Mouse (Mus musculus) neural tube, embryonic 11.5 days (tissue): Measurements from ENCODE around the gene AY358078. TPM values are rescaled to one million over a fixed set of nuclear protein-coding genes. Genes with fewer than 3 reads are reported as not detected.
"Not testable (repeated sequence)": the region's sequence is repeated elsewhere in the genome, so short reads cannot be mapped to it uniquely, and the experiment has no call there.

Experiments
- ATAC-seq: fragments of 200-750 bp; cut with Nextera tagmentation; 2 replicates; pipeline ENCODE4 v1.8.0; 2017; ENCODE audit warnings: moderate number of reproducible peaks, mild to moderate bottlenecking, moderate TSS enrichment, moderate library complexity; ENCODE audit not compliant: insufficient read depth, low FRiP score, low TSS enrichment
- DNase-seq: peaks from one replicate; pipeline ENCODE4 v3.0.0-alpha.2; 2015; ENCODE audit warnings: low spot score
- H3K27ac ChIP-seq: fragments of 300-500 bp; sonication (generic); 2 replicates; pipeline ENCODE4 v1.5.1; 2014; ENCODE audit warnings: low read depth, mild to moderate bottlenecking, low read length
- H3K27me3 ChIP-seq: fragments of 300-500 bp; sonication (generic); 2 replicates; pipeline ENCODE4 v1.6.1; 2014; ENCODE audit warnings: mild to moderate bottlenecking, low read length, mixed read lengths; ENCODE audit not compliant: control insufficient read depth, insufficient read depth
- H3K36me3 ChIP-seq: fragments of 300-500 bp; sonication (generic); 2 replicates; pipeline ENCODE4 v1.6.1; 2014; ENCODE audit warnings: mild to moderate bottlenecking, low read length, moderate library complexity, mixed read lengths; ENCODE audit not compliant: control insufficient read depth, insufficient read depth
- H3K4me1 ChIP-seq: fragments of 300-500 bp; sonication (generic); 2 replicates; pipeline ENCODE4 v1.6.1; 2014; ENCODE audit warnings: low read length, mixed read lengths; ENCODE audit not compliant: control insufficient read depth, insufficient read depth
- H3K4me2 ChIP-seq: fragments of 300-500 bp; sonication (generic); 2 replicates; pipeline ENCODE4 v1.6.1; 2014; ENCODE audit warnings: low read depth, mild to moderate bottlenecking, moderate library complexity
- H3K4me3 ChIP-seq: fragments of 300-500 bp; sonication (generic); 2 replicates; pipeline ENCODE4 v1.5.1; 2014; ENCODE audit warnings: low read depth, low read length
- H3K9ac ChIP-seq: fragments of 300-500 bp; sonication (generic); 2 replicates; pipeline ENCODE4 v1.6.1; 2014; ENCODE audit warnings: mild to moderate bottlenecking, low read length
- H3K9me3 ChIP-seq: fragments of 300-500 bp; sonication (generic); 2 replicates; pipeline ENCODE4 v1.6.1; 2016; ENCODE audit warnings: low read length; ENCODE audit not compliant: control insufficient read depth
- WGBS: fragments of 180-500 bp; shearing (Covaris S2); extraction: QIAGEN DNeasy Blood & Tissue Kit; methylation state at CpG from one replicate; pipeline ENCODE4 v1.1.7; 2014; 5-methylcytosine and 5-hydroxymethylcytosine counted together
- microRNA-seq: library from miRNA; unstranded; fragments of <30 nt; microRNA quantifications from one replicate; pipeline ENCODE4, GENCODE M21; 2016
- polyA plus RNA-seq: library from polyadenylated mRNA; unstranded; fragments of >200 nt; fragmentation: Nextera tagmentation; extraction: Ambion mirVana; gene quantifications from 2 replicates; pipeline ENCODE4 v1.2.1, GENCODE M21; 2014

Gene AY358078
- polyA plus RNA-seq, 1 experiment from 2014 or later = not detected

- H3K9ac ChIP-seq, H3K27me3 ChIP-seq, ATAC-seq, H3K4me1 ChIP-seq, H3K4me3 ChIP-seq, H3K36me3 ChIP-seq, H3K27ac ChIP-seq, H3K4me2 ChIP-seq, H3K9me3 ChIP-seq: not testable (repeated sequence)
- DNase-seq = peak; percentile 15
- 60% methylated on average over 3 of the region's 3 CpGs for WGBS
Measured at GRCm38 (mm10) chr14:51851006-51851405, 51.2 kb downstream of the AY358078 start.

- no peak for ATAC-seq
- no peak within 1 kb of the TSS for H3K4me2 ChIP-seq
- no peak within 1 kb of the TSS for H3K27ac ChIP-seq
- DNase-seq = no peak
- H3K4me3 ChIP-seq = no peak within 1 kb of the TSS
- no peaks in the 10 kb centered on the region for H3K36me3 ChIP-seq
- no peak within 1 kb of the TSS for H3K9ac ChIP-seq
- H3K9me3 ChIP-seq = no peaks in the 10 kb centered on the region
- no peaks in the 10 kb centered on the region for H3K4me1 ChIP-seq
- no peaks in the 10 kb centered on the region for H3K27me3 ChIP-seq
Measured at GRCm38 (mm10) chr14:51853399-51853798, 53.6 kb downstream of the AY358078 start, which contains the start of gene Ear6. Gene Ear6 (plus strand): TSS chr14:51853699.

- 91% methylated on average over 7 of the region's 7 CpGs for WGBS
- H3K4me1 ChIP-seq, H3K27ac ChIP-seq, ATAC-seq, H3K9ac ChIP-seq, H3K27me3 ChIP-seq, H3K36me3 ChIP-seq, H3K9me3 ChIP-seq, DNase-seq, H3K4me3 ChIP-seq, H3K4me2 ChIP-seq: not testable (repeated sequence)
Measured at GRCm38 (mm10) chr14:51855280-51855679, 55.4 kb downstream of the AY358078 start.

GRCm38 (mm10) chr14:51863603-51864002 is 63.8 kb downstream of the AY358078 start:
- not testable (repeated sequence) for H3K9ac ChIP-seq

GRCm38 (mm10) chr14:51870756-51871155 is 70.9 kb downstream of the AY358078 start:
- WGBS = 73% methylated on average over 2 of the region's 2 CpGs
- H3K4me1 ChIP-seq = no peaks in the 10 kb centered on the region
- no peak overlapping the region for H3K4me3 ChIP-seq
- H3K9me3 ChIP-seq = no peaks in the 10 kb centered on the region
- no peaks in the 10 kb centered on the region for H3K27me3 ChIP-seq
- H3K36me3 ChIP-seq = no peaks in the 10 kb centered on the region
- H3K9ac ChIP-seq = no peak overlapping the region
- no peak overlapping the region for H3K27ac ChIP-seq
- ATAC-seq (no peak), DNase-seq (no peak)
- H3K4me2 ChIP-seq = no peak overlapping the region

More at GRCm38 (mm10) chr14:51863603-51864002, 63.8 kb downstream of the AY358078 start:
- H3K27me3 ChIP-seq, H3K36me3 ChIP-seq, H3K27ac ChIP-seq, H3K4me2 ChIP-seq, H3K4me3 ChIP-seq, ATAC-seq, H3K9me3 ChIP-seq, H3K4me1 ChIP-seq: not testable (repeated sequence)
- 22% methylated on average over 1 of the region's 1 CpGs for WGBS
- DNase-seq = peak; percentile 26

- WGBS = 82% methylated on average over 9 of the region's 9 CpGs
- Histone ChIP-seq H3K4me2 (no peak overlapping the region), H3K36me3 (no peaks in the 10 kb centered on the region), H3K27ac (no peak overlapping the region), H3K4me3 (no peak overlapping the region), H3K9ac (no peak overlapping the region), H3K4me1 (no peaks in the 10 kb centered on the region), H3K27me3 (no peaks in the 10 kb centered on the region), H3K9me3 (no peaks in the 10 kb centered on the region)
- no peak for DNase-seq
- ATAC-seq = no peak
Measured at GRCm38 (mm10) chr14:51871741-51872140, 71.9 kb downstream of the AY358078 start.

Small RNA genes lying within 50 kb of the gene (microRNA-seq; reads per million reads assigned to microRNA genes)
- not detected for gene Gm27375

Other genes with a start within 250 kb of the AY358078 start
- gene Gm5622, start 247.3 kb upstream of the AY358078 start, polyA plus RNA-seq = not detected in 2 replicates
- not detected in 2 replicates for gene Gm17175, start 226.0 kb upstream of the AY358078 start, polyA plus RNA-seq
- not detected in 2 replicates for gene Gm17174, start 207.9 kb upstream of the AY358078 start, polyA plus RNA-seq
- gene Gm17078, start 188.7 kb upstream of the AY358078 start, polyA plus RNA-seq = not detected in 2 replicates
- gene Gm4181, start 164.4 kb upstream of the AY358078 start, polyA plus RNA-seq = not detected in 2 replicates
- not detected in 2 replicates for gene Gm17079, start 104.6 kb upstream of the AY358078 start, polyA plus RNA-seq
- not detected in 2 replicates for gene Gm5800, start 82.9 kb upstream of the AY358078 start, polyA plus RNA-seq
- not detected in 2 replicates for gene Ang4, start 26.5 kb upstream of the AY358078 start, polyA plus RNA-seq
- not detected in 2 replicates for gene Ear6, start 53.7 kb downstream of the AY358078 start, polyA plus RNA-seq
- gene Mettl17, start 84.8 kb downstream of the AY358078 start, polyA plus RNA-seq = 58.8 and 58.9 TPM in 2 replicates
- gene Slc39a2, start 92.8 kb downstream of the AY358078 start, polyA plus RNA-seq = 0.23 and 0.40 TPM in 2 replicates
- gene Ndrg2, start 114.1 kb downstream of the AY358078 start, polyA plus RNA-seq = 8.2 and 10.4 TPM in 2 replicates
- not detected in 2 replicates for gene Tppp2, start 118.4 kb downstream of the AY358078 start, polyA plus RNA-seq
- gene Rnase13, start 122.7 kb downstream of the AY358078 start, polyA plus RNA-seq = not detected in 2 replicates
- gene Arhgef40, start 184.7 kb downstream of the AY358078 start, polyA plus RNA-seq = 76.7 and 77.2 TPM in 2 replicates
- 0.61 and 1.6 TPM in 2 replicates for gene Tmem253, start 215.6 kb downstream of the AY358078 start, polyA plus RNA-seq
- 70.6 and 83.3 TPM in 2 replicates for gene Zfp219, start 220.7 kb downstream of the AY358078 start, polyA plus RNA-seq
- not detected in 2 replicates for gene Olfr221, start 242.4 kb downstream of the AY358078 start, polyA plus RNA-seq